In genomic region chr15:6296071-6296470, GRCm38 (mm10) we compare ENCODE assay signal across 23 mouse cellular contexts. TPM values are rescaled to one million over a fixed set of nuclear protein-coding genes. Genes with fewer than 3 reads are reported as not detected.
"Had no signal": no experiment of that assay in that cellular context is flagged by ENCODE, and none has a peak within 500 bp of the region (broad histone marks: within the 10 kb centered on the region; RNA-seq: fewer than 3 reads in every experiment).

No protein-coding gene starts in this region.

- H3K4me1 ChIP-seq: limb, embryonic 10.5 days; limb, embryonic 13.5 days; liver, embryonic 12.5 days; liver, embryonic 15.5 days; neural tube, embryonic 12.5 days; neural tube, embryonic 15.5 days had no signal

- H3K9me3 ChIP-seq: limb, embryonic 10.5 days; limb, embryonic 13.5 days; liver, embryonic 12.5 days; liver, embryonic 15.5 days; neural tube, embryonic 12.5 days; neural tube, embryonic 15.5 days had no signal

- DNase-seq: kidney, adult 18-20 months; kidney, adult 9 months; kidney, postnatal 14 days; layer of hippocampus, adult 9-11 months; liver; midbrain, embryonic 14.5 days; right cerebral cortex, adult 18-20 months; right cerebral cortex, postnatal 14 days; right cerebral cortex, postnatal 4 days; thymus, postnatal 25 days had no signal

- H3K4me3 ChIP-seq: layer of hippocampus, adult 2 months; limb, embryonic 10.5 days; limb, embryonic 13.5 days; liver, embryonic 12.5 days; liver, embryonic 15.5 days; neural tube, embryonic 12.5 days; neural tube, embryonic 15.5 days had no signal

- ATAC-seq: inflammation-experienced regulatory T-cells, adult 6 months; intestine, embryonic 16.5 days; liver, embryonic 12.5 days had no signal

- H3K27me3 ChIP-seq: limb, embryonic 13.5 days; liver, embryonic 12.5 days; liver, embryonic 15.5 days; neural tube, embryonic 12.5 days; neural tube, embryonic 15.5 days had no signal

- H3K36me3 ChIP-seq: limb, embryonic 10.5 days; limb, embryonic 13.5 days; liver, embryonic 12.5 days; liver, embryonic 15.5 days; neural tube, embryonic 12.5 days; neural tube, embryonic 15.5 days had no signal

- H3K9ac ChIP-seq: limb, embryonic 13.5 days; liver, embryonic 12.5 days; liver, embryonic 15.5 days; neural tube, embryonic 12.5 days; neural tube, embryonic 15.5 days had no signal

- H3K4me2 ChIP-seq: limb, embryonic 13.5 days; liver, embryonic 12.5 days; liver, embryonic 15.5 days; midbrain, embryonic 11.5 days; neural tube, embryonic 12.5 days; neural tube, embryonic 15.5 days had no signal

- H3K27ac ChIP-seq: layer of hippocampus, adult 2 months; limb, embryonic 10.5 days; limb, embryonic 13.5 days; liver, embryonic 12.5 days; liver, embryonic 15.5 days; macrophage; neural tube, embryonic 12.5 days; neural tube, embryonic 15.5 days; stomach, postnatal 0 days had no signal

RNA-seq across cellular contexts. Expression of gene Dab2, which starts 3.5 kb away (rescaled TPM):
- total RNA-seq: megakaryocyte-erythroid progenitor cell, adult 5-6 weeks had no signal
